Mouse (Mus musculus) heart, embryonic 13.5 days (tissue): ENCODE measurements around the gene Tmcc1. TPM values are rescaled to one million over a fixed set of nuclear protein-coding genes. Genes with fewer than 3 reads are reported as not detected.

Experiments
- ATAC-seq: fragments of 200-750 bp; cut with Nextera tagmentation; 2 replicates; pipeline ENCODE4 v1.8.0; 2017; ENCODE audit warnings: moderate TSS enrichment; ENCODE audit not compliant: insufficient number of reproducible peaks, low FRiP score, low TSS enrichment; ENCODE audit errors: extremely low read depth
- H3K27ac ChIP-seq: fragments of 300-500 bp; sonication (generic); replicated peaks from 2 replicates; pipeline ENCODE4 v1.5.1; 2015; ENCODE audit warnings: moderate library complexity, mild to moderate bottlenecking, inconsistent platforms
- H3K27me3 ChIP-seq: fragments of 300-500 bp; sonication (generic); replicated peaks from 2 replicates; pipeline ENCODE4 v1.6.1; 2015; ENCODE audit warnings: mild to moderate bottlenecking, inconsistent platforms
- H3K36me3 ChIP-seq: fragments of 300-500 bp; sonication (generic); 2 replicates; pipeline ENCODE4 v1.6.1; 2015; ENCODE audit warnings: mild to moderate bottlenecking, inconsistent platforms
- H3K4me1 ChIP-seq: fragments of 300-500 bp; sonication (generic); 2 replicates; pipeline ENCODE4 v1.6.1; 2015; ENCODE audit warnings: inconsistent platforms
- H3K4me2 ChIP-seq: fragments of 300-500 bp; sonication (generic); 2 replicates; pipeline ENCODE4 v1.6.1; 2015; ENCODE audit warnings: inconsistent platforms, mild to moderate bottlenecking, moderate library complexity
- H3K4me3 ChIP-seq: fragments of 300-500 bp; sonication (generic); 2 replicates; pipeline ENCODE4 v1.5.1; 2015; ENCODE audit warnings: moderate library complexity, mild to moderate bottlenecking, inconsistent platforms
- H3K9ac ChIP-seq: fragments of 300-500 bp; sonication (generic); 2 replicates; pipeline ENCODE4 v1.6.1; 2015; ENCODE audit warnings: inconsistent platforms, mild to moderate bottlenecking, moderate library complexity
- H3K9me3 ChIP-seq: fragments of 300-500 bp; sonication (generic); 2 replicates; pipeline ENCODE4 v1.6.1; 2016; ENCODE audit warnings: inconsistent platforms
- WGBS: fragments of 180-500 bp; shearing (Covaris S2); methylation state at CpG from one replicate; pipeline ENCODE4 v1.1.7; 2015; ENCODE audit warnings: mixed read lengths; 5-methylcytosine and 5-hydroxymethylcytosine counted together
- polyA plus RNA-seq: library from polyadenylated mRNA; unstranded; fragments of >200 nt; fragmentation: Nextera tagmentation; extraction: Ambion mirVana; gene quantifications from 2 replicates; pipeline ENCODE4 v1.2.1, GENCODE M21; 2015

The Tmcc1 gene
- polyA plus RNA-seq, 1 experiment from 2014 or later = 10.5 TPM

GRCm38 (mm10) chr6:115991108-115991880 is 202.0 kb downstream of the Tmcc1 start:
- Histone ChIP-seq H3K4me3 (peak overlapping the region; percentile 67), H3K36me3 (no peaks in the 10 kb centered on the region), H3K27ac (peak overlapping the region; percentile 71), H3K9me3 (peaks cover 10% of the 10 kb centered on the region), H3K4me2 (peak overlapping the region; percentile 76), H3K4me1 (peaks cover 78% of the 10 kb centered on the region), H3K27me3 (peaks cover 33% of the 10 kb centered on the region), H3K9ac (peak overlapping the region; percentile 86)
- WGBS = 34% methylated on average over 13 of the region's 13 CpGs
- ATAC-seq = no peak

GRCm38 (mm10) chr6:115990479-115990878 is 202.8 kb downstream of the Tmcc1 start:
- 71% methylated on average over 9 of the region's 9 CpGs for WGBS
- H3K4me1 ChIP-seq = peaks cover 78% of the 10 kb centered on the region
- H3K27ac ChIP-seq = peak overlapping the region; percentile 71; the same call in 1 of the 2 replicates

GRCm38 (mm10) chr6:115990056-115990455 is 203.2 kb downstream of the Tmcc1 start:
- WGBS = 63% methylated on average over 3 of the region's 3 CpGs
- Histone ChIP-seq H3K9ac (peak overlapping the region; percentile 86), H3K4me1 (peaks cover 82% of the 10 kb centered on the region), H3K27ac (no peak overlapping the region), H3K27me3 (peaks cover 33% of the 10 kb centered on the region), H3K4me2 (peak overlapping the region; percentile 76), H3K4me3 (peak overlapping the region; percentile 67), H3K36me3 (no peaks in the 10 kb centered on the region), H3K9me3 (peaks cover 8% of the 10 kb centered on the region)
- no peak for ATAC-seq

More at GRCm38 (mm10) chr6:115990479-115990878, 202.8 kb downstream of the Tmcc1 start:
- Histone ChIP-seq H3K4me3 (peak overlapping the region; percentile 67), H3K9me3 (peaks cover 10% of the 10 kb centered on the region), H3K4me2 (peak overlapping the region; percentile 76), H3K36me3 (no peaks in the 10 kb centered on the region), H3K9ac (peak overlapping the region; percentile 86), H3K27me3 (peaks cover 33% of the 10 kb centered on the region)
- no peak for ATAC-seq

GRCm38 (mm10) chr6:115989607-115990006 is 203.7 kb downstream of the Tmcc1 start:
- ATAC-seq = no peak
- WGBS = 71% methylated on average over 4 of the region's 4 CpGs
- H3K27me3 ChIP-seq = peaks cover 30% of the 10 kb centered on the region
- peak overlapping the region; percentile 76 for H3K4me2 ChIP-seq
- no peak overlapping the region for H3K27ac ChIP-seq
- H3K9ac ChIP-seq = peak overlapping the region; percentile 86
- peak overlapping the region; percentile 67 for H3K4me3 ChIP-seq
- peaks cover 86% of the 10 kb centered on the region for H3K4me1 ChIP-seq
- H3K9me3 ChIP-seq = peaks cover 4% of the 10 kb centered on the region; the same call in 1 of the 2 replicates
- H3K36me3 ChIP-seq = no peaks in the 10 kb centered on the region

GRCm38 (mm10) chr6:115989032-115989431 is 204.3 kb downstream of the Tmcc1 start:
- Histone ChIP-seq H3K4me3 (peak overlapping the region; percentile 67), H3K4me2 (peak overlapping the region; percentile 76), H3K27ac (0 out of 2 replicates have a peak overlapping the region, but pooled peaks have one; percentile 12), H3K9me3 (no peaks in the 10 kb centered on the region), H3K36me3 (no peaks in the 10 kb centered on the region), H3K27me3 (peaks cover 24% of the 10 kb centered on the region), H3K4me1 (peaks cover 88% of the 10 kb centered on the region), H3K9ac (peak overlapping the region; percentile 86)
- ATAC-seq = no peak
- 71% methylated on average over 5 of the region's 5 CpGs for WGBS

- Histone ChIP-seq H3K36me3 (no peaks in the 10 kb centered on the region), H3K27me3 (peaks cover 6% of the 10 kb centered on the region), H3K27ac (0 out of 2 replicates have a peak overlapping the region, but pooled peaks have one; percentile 2), H3K4me1 (peaks cover 89% of the 10 kb centered on the region), H3K9me3 (no peaks in the 10 kb centered on the region), H3K4me2 (peak overlapping the region; percentile 76), H3K9ac (peak overlapping the region; percentile 86), H3K4me3 (peak overlapping the region; percentile 67)
- WGBS = 58% methylated on average over 9 of the region's 9 CpGs
- no peak for ATAC-seq
Measured at GRCm38 (mm10) chr6:115987096-115987747, 206.1 kb downstream of the Tmcc1 start.

GRCm38 (mm10) chr6:115986472-115987095 is 206.7 kb downstream of the Tmcc1 start:
- no peak for ATAC-seq
- WGBS = 56% methylated on average over 12 of the region's 12 CpGs
- peaks cover 4% of the 10 kb centered on the region; the same call in 1 of the 2 replicates for H3K27me3 ChIP-seq
- H3K4me2 ChIP-seq = peak overlapping the region; percentile 76
- peaks cover 85% of the 10 kb centered on the region for H3K4me1 ChIP-seq
- H3K27ac ChIP-seq = 0 out of 2 replicates have a peak overlapping the region, but pooled peaks have one; percentile 2
- no peaks in the 10 kb centered on the region for H3K36me3 ChIP-seq
- H3K9ac ChIP-seq = peak overlapping the region; percentile 86
- peak overlapping the region; percentile 67 for H3K4me3 ChIP-seq
- no peaks in the 10 kb centered on the region for H3K9me3 ChIP-seq

- Histone ChIP-seq H3K4me1 (peaks cover 80% of the 10 kb centered on the region), H3K9ac (peak overlapping the region; percentile 86), H3K9me3 (no peaks in the 10 kb centered on the region), H3K36me3 (0 out of 2 replicates have a peak, but pooled peaks cover 1% of the 10 kb centered on the region), H3K4me2 (peak overlapping the region; percentile 76), H3K27me3 (peaks cover 4% of the 10 kb centered on the region; the same call in 1 of the 2 replicates), H3K27ac (0 out of 2 replicates have a peak overlapping the region, but pooled peaks have one; percentile 2), H3K4me3 (peak overlapping the region; percentile 67)
- 45% methylated on average over 9 of the region's 9 CpGs for WGBS
- ATAC-seq = no peak
Measured at GRCm38 (mm10) chr6:115985622-115986021, 207.7 kb downstream of the Tmcc1 start.

GRCm38 (mm10) chr6:115984580-115984979 is 208.7 kb downstream of the Tmcc1 start:
- H3K4me1 ChIP-seq = peaks cover 80% of the 10 kb centered on the region

GRCm38 (mm10) chr6:115983306-115984038 is 209.8 kb downstream of the Tmcc1 start:
- 51% methylated on average over 12 of the region's 12 CpGs for WGBS
- H3K27ac ChIP-seq = peak overlapping the region; percentile 33
- no peaks in the 10 kb centered on the region for H3K27me3 ChIP-seq
- peaks cover 69% of the 10 kb centered on the region for H3K4me1 ChIP-seq
- peak overlapping the region; percentile 76 for H3K4me2 ChIP-seq
- peaks cover 21% of the 10 kb centered on the region for H3K36me3 ChIP-seq
- H3K4me3 ChIP-seq = no peak overlapping the region
- no peak for ATAC-seq
- H3K9ac ChIP-seq = peak overlapping the region; percentile 64
- H3K9me3 ChIP-seq = no peaks in the 10 kb centered on the region

More at GRCm38 (mm10) chr6:115984580-115984979, 208.7 kb downstream of the Tmcc1 start:
- Histone ChIP-seq H3K9ac (peak overlapping the region; percentile 86; the same call in 1 of the 2 replicates), H3K4me3 (no peak overlapping the region), H3K9me3 (no peaks in the 10 kb centered on the region), H3K27ac (peak overlapping the region; percentile 39; the same call in 1 of the 2 replicates), H3K27me3 (no peaks in the 10 kb centered on the region), H3K4me2 (peak overlapping the region; percentile 76), H3K36me3 (peaks cover 10% of the 10 kb centered on the region)
- no peak for ATAC-seq
- WGBS = 66% methylated on average over 7 of the region's 7 CpGs
